Mouse (Mus musculus) neural tube, embryonic 10.5 days (tissue): ENCODE results near the gene Tmem161b.
A peak's percentile ranks its signal among the peaks of the same experiment; 100 is the strongest.
"Not testable (repeated sequence)": the region's sequence is repeated elsewhere in the genome, so short reads cannot be mapped to it uniquely, and the experiment has no call there.

Experiments used
- DNase-seq: peaks from one replicate; pipeline ENCODE4 v3.0.0-alpha.2; 2017; ENCODE audit warnings: low spot score; ENCODE audit errors: extremely low spot score

The Tmem161b gene

DNA sequence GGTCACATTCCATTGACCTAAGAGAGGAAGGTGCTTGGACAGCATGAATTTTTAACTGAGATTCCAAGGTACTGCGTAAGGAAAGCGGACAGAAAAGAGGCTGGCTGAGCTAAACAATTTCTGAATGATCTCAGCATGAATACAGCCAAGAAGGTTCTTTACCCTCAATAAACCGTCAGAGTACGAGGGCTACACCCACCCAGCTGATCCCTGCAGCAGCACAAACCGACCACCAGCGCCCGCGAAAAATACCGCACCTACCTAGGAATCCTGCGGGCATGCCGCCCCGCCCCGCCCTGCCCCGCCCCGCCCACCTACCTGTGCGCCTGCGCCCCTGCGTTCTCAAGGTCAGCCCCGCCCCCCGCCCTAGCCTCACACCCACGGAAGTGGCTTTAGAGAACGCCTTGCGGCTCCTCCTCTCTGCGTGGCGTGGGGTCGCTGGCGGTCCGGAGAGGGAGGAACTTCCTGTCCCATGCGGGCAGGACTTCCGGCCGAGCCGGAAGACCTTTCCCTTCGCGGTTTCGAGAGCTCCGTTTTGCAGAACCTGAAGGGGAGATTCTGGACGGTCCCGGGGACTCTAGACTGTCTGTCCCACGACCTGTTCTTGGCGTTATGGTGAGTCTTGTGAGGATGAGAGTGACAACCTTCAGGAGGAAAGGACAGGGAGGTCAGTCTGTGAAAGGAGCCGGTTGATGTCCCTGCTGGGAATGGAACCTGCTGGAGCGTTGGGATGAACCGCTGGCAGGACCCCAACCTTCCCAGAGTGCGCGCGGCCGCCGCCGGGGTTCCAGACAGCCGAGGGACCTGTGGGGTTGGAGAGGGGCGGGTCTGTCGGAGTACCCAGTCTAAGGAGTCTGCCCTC lies at the start of gene Tmem161b:
Gene Tmem161b (plus strand): TSS at position 477 of the 862 bp plus-strand sequence.
- peak; percentile 86 for DNase-seq

DNA sequence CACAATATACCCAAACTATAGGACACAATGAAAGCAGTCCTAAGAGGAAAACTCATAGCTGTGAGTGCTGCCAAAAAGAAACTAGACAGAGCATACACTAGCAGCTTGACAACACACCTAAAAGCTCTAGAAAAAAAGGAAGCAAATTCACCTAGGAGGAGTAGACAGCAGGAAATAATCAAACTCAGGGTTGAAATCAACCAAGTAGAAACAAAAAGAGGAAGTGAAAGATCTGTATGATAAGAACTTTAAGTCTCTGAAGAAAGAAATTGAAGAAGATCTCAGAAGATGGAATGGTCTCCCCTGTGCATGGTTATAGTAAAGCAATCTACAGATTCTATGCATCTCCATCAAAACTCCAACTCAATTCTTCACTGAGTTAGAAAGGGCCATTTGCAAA lies 36.3 kb upstream of the Tmem161b start:
- DNase-seq, result not testable (repeated sequence)

DNA sequence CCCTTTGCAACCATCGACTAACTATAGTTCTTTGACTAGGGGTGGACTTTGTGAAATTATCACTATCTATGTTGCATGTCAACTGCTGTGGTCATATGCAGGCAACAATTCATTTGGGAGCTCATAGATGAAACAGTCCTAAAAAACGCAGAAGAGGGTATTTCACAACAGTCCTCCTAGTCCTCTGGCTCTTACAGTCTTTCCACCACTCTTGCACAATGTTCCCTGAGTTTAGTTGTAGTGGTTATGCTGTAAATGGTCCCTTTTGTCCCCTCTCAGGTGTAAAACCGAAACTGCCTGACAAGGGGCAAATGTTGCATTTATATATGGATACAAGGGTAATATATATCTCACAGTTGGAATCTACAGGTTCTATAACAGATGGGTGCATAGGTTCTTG lies 29.4 kb upstream of the Tmem161b start:
- DNase-seq, result no peak

DNA sequence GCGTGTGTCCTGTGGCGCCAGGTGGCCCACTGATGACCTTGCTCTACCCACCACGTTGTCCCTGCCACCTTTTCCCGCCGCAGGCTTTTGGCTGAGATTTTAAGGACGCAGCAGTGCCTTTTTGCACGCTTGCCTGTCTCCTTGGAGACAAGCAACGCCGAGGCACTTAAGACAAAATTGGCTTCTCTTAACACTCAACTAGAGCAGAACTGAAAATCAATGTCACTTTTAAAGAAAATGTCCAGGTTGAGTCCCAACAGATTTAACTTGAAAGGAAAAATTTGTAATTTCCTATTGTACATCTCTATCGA lies 541 bp downstream of the Tmem161b start:
- DNase-seq, result no peak

DNA sequence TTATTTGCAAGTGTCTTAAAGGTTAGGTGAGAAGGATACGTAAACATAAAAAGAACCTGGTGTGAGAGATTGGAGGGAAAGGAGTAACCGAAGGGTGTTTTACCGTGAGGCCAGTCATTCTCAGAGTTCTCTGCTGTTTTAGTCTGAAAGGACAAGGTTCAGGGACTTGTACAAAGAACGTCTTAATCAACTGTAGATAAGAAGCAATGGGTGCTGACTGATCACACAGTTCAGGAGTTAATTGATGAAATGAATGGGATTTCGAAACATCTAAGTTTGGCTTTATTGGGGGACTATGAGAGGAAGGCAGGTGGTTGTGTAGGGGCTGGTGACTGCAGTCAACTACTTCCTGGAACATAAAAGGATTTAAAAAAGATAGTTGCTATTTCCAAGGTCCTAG lies 922 bp downstream of the Tmem161b start:
- no peak for DNase-seq

DNA sequence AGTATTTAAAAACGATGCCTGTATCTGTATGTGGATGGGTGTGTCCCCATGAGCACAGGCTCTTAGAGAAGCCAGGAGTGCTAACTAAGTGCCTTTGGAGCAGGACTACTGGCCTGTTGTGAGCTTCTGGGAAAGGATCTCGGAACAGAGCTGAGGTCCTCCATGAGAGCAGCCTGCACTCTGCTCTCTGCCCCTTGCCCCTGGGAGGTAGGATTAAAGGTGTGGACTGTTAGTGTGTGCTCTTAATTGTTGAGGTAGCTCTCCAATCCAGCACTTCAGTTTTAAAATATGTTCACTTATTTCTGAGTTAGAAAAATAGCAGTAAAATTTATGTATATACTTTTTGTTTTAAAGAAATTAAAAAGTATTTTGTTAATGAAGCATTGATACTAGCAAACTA lies 11.9 kb downstream of the Tmem161b start:
- DNase-seq, result no peak

DNA sequence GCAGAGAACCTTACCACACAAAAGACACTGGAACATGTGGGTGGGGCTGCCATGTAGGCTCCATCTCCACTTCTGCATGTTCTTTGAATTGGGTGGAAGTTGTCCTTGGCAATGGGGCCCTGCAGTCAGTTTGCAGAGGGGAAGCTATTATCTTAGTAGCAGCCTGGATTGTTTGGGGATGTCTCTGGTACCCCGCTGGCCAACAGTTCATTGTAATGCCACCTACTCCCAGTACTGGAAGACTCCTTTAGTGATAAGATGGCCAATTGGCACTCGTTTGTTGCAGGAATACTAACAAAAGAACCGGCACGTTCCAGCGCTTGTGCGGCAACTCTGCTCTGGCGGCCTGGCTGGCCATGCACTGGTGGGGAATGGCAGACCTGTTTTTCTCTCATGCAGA lies 14.7 kb downstream of the Tmem161b start:
- DNase-seq, result no peak

DNA sequence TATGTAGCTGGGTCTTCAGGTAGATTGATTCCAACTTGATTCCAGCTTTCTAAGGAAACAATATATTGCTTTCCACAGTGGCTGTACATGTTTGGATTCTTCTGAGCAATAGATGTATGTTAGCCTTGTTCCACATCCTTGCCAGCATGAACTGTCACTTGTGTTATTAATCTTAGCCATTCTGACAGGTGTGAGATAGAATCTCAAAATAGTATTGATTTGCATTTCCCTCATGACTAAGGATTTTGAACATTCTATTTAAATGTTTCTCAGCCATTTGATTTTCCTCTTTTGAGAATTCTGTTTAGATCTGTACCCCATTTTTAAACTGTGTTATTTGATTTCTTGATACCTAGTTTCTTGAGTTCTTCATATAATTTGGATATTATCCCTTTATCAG lies 16.1 kb downstream of the Tmem161b start:
- DNase-seq, result no peak

DNA sequence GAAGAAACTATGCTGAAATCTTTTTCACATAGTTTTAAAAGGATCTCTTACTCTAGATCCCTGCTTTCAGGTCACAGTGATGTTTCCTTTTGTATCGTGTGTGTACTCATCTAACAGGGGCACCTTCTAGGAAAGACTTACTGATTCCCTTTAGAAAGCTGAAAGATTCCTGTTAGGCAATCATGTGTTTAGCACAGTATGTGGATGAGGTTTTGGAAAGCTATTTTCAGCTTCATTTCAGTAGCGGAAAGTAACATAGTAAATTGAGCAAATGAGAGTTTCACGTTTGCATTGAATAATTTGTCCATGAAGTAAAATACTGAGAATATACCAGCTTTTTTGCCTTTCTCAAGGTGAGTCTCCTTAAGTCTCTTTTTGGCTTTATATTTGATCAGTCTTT lies 26.0 kb downstream of the Tmem161b start:
- no peak for DNase-seq

DNA sequence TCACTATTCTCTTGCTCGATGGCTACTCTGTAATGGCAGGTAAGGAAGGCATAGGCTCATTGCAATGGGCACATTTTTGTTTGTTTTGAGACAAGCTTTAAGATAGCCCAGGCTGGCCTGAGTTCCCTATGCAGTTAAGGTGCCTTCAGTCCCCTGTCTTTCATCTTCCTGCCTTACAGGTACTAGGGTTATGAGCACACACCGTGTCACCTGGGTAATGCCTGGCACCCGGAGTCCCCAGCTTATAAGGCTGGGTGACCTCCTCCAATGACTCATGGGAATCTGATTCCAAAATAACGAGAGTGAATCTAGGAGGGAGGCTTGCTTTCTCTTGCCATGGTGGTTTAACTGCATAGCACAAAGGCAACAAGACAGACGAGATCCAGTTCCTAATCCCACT lies 29.2 kb downstream of the Tmem161b start:
- DNase-seq, result no peak

DNA sequence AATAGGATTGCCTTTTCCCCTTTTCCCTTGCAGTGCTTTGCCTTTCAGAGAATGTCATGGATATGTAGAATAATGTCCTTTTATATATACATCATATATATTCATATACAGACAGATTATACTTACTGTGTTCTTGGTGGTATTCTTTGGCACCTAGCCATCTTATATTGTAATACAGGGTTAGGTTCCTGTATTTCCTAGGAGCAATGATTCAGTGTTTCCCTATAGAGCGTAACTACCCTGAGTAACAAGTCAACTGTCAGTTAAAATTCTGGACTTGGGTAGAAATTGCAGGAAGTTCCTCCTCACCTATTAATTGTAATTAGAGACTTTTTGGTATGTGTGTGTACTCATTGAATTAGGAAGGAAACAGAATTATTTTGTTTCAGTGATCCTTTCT lies 33.0 kb downstream of the Tmem161b start:
- DNase-seq, result no peak

DNA sequence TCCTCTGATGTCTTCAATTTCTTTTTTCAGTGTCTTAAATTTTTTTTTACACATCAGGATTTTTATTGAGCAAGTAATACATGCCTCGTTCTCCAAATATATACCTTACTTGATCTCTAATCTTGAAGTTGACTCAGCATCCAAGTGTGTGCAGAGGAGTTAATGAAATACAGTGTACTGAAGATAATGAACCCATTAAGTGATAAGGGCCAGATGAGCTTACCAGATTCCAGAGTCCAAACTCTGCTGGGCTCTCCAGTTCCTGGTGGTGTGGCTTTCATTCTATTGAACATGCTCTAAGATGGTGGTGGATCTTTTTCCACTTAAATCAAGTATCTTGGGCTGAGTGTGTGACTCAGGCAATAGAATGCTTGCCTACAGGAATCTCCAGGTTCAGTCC lies 42.3 kb downstream of the Tmem161b start:
- DNase-seq, result not testable (repeated sequence)

DNA sequence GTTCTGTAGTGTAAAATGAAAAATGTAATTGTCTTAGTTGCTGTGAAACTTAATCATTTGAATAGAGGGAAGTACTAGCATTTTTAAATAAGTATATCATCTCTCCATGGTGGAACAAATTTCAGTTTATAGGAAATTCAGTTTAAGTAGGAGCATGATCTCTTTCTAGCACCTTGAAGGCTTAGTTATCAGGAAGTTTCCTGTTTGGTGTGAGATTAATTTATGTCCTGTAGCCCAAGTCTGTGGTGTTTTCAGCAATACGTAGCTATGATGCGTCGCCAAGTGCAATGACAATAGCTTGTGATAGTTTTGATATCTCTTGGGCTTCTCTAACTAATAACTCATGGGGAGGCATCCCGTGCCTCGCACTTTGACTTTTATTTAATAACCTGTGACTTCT lies 54.1 kb downstream of the Tmem161b start:
- no peak for DNase-seq

DNA sequence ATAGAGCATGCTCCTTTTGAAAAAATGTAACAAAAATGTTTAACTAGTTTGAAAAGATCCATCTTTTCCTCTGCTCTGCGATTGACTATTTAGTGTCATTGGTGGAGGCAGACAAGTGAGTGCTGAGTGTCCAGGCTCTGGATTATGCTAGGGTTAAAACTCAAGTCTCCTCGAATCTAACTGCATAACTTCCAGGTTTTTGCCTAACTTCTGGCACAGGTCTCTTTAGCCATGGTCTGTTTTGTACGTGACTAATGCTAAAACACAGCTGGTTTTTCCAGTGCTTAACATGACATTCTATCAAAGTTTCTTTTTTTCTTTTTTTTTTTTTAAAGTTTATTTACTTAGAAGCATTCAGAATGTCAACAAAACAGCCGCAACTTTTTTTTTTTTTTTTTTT lies 58.3 kb downstream of the Tmem161b start:
- no peak for DNase-seq

DNA sequence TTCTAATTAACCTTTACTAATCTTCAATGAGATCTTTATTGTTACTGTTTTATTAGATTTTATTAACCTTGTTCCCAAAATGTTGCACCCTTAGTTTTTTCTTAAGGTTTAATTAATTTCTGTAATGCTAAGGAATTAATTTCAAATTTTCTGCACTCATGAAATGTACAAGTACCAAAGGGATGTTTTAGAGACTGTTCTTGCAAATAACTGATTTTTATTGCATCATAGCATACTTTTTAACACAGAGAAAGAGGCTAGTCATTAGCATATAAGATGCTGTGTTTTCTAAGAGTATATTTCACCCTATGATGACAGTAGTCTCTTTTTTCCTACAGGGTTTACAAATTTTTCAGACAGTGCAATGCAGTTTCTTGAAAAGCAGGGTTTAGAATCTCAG lies 60.9 kb downstream of the Tmem161b start:
- DNase-seq, result no peak

DNA sequence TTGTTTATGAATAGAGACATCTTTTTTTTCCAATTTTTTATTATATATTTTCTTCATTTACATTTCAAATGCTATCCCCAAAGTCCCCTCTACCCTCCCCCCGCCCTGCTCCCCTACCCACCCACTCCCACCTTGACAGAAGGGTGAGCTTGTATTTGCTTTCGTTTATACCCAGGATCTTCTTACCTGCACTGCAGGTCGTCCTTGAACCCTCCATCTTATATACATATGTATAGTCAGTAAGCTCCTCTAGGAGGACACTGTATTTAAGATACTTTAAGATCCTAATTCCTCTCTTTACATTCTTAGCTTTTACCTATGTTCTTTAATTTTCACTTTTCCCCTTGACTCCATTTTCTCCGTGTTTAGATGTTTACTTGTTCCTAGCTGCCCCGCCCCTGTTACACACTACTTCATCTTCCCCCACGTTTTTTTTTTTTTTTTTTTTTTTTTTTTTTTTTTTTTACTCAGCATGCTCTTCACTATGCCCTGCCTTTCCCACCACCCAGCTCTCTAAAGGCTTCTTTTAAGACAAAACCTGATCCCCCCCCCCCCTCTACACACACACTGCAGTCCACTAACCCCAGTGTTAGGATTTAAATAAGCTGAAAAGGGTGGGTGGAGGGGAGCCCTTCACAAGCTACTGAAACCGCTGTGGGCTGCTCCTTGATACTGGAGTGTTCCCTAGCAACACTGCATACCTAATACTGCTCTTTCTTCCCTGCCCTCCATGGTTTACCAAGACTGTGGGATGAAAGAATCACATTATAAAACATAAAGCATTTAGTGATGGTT lies 62.9 kb downstream of the Tmem161b start:
- no peak for DNase-seq

DNA sequence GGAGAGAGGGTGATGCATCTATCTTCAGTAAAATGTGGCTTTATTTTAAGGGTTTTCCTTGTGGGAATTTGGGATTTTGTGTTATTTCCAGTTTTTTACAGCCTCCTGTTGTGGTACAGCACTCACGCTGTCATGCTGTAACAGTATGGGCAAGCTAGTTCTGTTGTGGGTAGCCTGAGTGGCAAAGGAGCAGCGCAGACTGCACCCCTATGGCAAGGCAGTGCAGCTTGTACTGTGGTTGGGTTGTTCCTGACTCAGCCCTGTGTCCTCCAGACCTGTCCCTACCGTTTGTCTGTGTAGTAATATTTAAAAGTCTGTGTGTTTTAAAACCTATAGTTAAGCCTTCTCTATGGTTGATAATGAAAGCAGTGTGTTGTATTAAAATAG lies 63.5 kb downstream of the Tmem161b start:
- DNase-seq, result no peak

DNA sequence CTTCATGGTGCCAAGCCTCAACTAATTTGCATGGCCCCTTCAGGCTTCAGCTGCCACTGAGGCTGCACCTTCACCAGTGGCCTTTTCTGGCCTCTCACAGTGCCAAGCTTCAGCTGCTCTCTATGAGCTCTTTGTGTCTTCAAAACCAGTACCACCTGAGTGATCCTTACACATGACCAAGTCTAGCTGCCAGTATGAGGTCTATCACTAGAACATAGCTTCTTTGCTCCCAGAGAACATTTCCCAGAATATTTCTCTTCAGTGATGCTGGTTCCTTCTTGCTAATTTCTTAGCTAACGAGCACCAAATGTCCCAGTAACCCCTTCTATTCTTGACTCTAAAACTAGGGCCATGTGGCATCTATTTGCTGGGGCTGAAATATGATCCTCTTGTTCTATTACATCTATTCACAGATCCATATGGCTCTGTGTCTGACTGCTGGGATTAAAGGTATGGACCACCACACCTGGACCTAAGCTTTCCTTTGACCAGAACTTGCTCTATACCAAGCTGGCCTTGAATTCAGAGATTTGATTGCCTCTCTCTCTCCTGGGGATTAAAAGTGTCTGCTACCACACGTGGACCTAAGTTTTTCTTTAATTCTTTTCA lies 77.5 kb downstream of the Tmem161b start:
- no peak for DNase-seq

DNA sequence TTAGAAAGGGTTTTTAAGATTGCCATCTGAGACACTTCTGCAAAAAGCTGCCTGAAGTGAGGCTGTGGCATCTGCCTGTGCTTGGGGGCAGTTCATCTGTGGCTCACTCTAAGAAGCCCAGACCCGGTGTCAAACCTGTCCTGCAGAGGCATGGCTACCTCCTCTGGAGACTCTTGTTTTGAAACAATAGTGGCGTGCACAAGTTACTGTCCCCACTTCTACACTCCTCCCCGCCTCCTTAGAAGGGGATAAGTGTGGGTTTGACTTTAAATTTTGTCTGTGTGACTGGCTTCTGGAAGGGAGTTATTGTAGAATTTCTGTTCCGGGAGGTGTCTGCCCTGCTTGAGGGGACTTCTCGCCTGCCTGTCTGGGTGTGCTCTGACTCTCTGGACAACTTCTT lies 121.2 kb downstream of the Tmem161b start:
- DNase-seq, result peak; percentile 37

DNA sequence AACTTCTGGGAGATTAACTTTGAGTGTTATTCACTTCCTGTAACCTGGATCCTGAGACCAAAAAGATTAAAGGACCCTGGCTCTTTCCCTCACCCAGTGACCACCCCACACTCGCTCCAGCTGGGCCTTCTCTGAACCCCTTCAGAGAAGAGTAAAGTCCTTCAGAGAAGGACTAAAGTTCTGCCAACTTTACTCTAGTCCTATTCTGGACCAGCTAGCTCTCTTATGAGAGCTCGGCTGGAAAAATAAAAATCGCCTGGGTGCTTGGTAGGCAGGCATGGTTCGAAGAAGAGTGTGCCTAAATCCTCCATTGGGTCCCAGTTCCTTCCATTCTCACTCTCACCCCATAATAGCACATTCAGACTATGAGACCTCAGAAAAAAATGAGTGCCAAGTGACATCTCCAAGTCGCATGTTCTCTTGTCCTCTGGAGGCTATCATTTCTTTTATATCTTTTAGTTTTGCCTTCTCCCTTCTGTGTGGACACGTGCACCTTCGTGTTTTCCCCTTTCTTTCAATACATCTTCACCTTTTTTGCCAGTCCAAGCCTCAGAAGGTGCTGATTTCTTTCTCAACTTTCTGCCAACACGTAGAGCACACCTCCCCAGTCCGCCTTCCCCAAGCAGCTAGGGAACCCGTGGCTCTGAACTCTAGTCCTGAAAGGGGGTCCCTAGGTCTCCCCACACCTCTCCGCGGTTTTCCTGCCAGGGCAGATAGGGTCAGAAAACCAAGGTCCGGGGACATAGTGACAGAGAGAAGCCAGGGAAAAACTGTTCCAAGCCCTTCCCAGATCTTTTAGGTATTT lies 121.8 kb downstream of the Tmem161b start:
- DNase-seq, result peak; percentile 36

DNA sequence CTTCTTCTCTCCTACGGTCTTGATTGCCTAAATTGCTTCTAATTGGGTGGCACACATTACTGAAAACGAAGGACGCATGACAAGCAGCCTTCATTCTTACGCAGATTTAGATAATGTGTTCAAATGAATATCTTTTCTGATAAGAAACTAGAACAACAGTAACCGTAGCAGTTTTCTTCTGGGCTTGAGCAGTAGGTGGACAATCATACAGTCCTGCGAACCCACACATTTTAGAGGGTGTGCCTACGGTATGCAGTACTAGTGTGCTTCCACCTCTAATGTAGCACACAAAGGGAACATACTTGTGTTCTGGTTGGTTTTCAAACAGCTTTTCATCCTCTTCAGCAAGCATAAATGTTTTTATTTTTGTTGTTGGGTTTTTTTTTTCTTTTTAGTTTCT lies 122.6 kb downstream of the Tmem161b start:
- no peak for DNase-seq

DNA sequence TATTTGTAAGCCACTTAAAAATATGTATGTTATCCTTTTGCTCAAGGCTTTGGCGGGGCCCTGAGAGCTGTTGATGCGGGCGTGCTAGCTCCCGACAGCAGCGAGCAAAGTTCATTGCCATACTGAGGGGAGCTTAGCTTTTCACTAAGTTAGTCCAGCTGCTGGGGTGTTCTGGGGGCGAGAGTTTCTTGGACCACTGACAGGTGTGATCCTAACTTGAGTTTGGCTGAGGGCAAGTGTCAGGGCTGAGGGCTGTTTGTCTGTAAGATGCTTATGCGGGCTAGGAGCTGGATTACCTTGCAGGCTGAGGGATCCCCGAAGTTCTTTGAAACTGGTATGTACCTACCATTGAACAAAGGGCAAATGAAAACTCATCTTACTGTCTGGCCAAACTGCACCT lies 123.0 kb downstream of the Tmem161b start:
- peak; percentile 62 for DNase-seq
